Mouse (Mus musculus) cerebellum, adult 9-11 months (tissue): ENCODE measurements around the gene Mfsd7a.

Source experiments
- DNase-seq: peaks from one replicate; pipeline ENCODE4 v3.0.0; 2022

Mfsd7a gene

DNA sequence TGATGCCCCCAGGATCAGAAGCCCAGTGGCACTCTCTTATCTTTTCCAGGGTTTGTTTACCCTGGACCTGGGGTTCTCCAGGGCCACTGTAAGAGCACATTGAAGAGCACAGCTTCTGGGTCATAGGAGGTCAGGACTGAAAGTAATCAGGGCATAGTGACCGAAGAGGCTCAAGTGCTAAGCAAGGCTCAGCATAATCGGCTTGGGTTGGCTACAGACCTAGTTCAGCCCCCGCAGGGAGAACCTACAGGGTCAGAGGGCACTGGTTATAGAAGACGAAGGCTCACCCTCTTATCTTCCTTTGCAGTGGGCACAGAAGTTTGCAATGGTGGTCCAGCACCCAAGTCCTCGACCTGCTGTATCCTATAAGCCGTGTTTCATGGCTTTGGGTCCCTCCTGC is 17.5 kb downstream of the Mfsd7a start:
- DNase-seq, result no peak

DNA sequence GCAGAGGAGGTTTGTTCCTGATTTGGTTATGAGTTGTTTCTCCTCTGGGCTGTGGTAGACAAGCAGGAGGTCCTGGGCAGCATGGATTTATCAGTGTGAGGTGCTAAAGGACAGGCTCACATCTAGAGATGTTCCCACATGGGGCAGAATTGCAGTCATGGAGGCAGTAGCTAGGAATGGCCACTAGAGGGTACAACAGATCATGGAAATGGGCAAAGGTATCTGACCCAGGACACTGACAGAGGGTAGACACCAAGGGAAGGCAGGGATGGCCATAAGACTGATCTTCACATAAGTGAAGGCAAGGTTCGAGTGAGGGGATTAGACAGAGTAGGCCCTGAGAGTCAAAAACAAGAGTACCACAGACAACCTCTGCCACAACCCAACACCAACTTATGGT is 21.5 kb downstream of the Mfsd7a start:
- peak; percentile 57 for DNase-seq

DNA sequence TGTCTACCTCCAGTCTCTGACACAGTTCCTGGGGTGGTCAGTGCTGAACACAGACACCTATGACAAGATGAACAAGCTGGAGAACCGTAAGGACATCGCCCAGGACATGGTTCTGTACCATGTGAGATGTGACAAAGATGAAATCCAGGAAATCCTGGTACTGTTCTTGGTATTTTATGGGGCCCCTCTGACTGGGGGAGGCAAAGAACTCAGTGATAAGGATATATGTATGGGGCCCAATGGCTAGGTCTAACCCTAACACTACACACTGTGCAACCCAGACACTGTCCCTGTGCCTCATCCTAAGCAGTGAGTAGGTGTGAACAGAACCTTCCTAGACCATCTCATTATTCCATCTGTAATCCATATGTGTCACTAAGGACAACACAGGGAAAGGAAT is 25.3 kb downstream of the Mfsd7a start:
- DNase-seq, result no peak

DNA sequence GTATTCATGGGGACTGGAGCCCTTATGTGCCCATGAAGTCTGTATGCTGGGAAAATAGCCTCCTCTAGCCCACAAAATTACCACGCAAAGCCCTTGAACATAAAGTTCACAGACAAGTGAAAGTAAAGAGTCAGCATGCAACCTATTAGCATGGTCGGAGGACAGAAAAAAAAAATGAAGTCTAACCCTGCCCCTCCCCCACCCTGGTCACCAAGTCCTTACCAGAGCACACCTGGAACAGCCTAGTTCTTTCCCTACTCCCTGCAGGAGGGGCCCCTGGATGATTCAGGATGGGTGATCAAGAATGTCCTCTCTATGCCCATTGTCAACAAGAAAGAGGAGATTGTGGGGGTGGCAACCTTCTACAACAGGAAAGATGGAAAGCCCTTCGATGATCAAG is 25.9 kb downstream of the Mfsd7a start:
- no peak for DNase-seq

DNA sequence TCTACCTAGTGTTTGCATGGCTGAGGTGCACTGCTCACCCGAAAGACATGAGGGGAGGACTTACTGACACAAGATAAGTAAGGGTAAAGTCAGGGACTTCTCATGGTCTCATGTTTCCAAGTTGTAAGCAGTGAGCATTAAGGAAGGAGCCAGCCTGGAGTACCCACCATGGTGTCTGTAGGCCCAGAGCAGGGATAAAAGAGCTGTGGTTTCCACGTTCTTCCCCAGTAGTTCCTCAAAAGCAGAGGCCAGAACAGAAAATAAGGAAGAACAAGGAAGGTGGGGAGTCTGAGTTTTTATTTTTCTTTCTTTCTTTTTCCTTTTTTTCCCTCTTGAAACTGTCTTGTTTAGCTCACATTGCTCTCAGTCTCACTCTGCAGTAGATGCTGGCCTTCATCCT is 34.0 kb downstream of the Mfsd7a start:
- DNase-seq, result no peak

DNA sequence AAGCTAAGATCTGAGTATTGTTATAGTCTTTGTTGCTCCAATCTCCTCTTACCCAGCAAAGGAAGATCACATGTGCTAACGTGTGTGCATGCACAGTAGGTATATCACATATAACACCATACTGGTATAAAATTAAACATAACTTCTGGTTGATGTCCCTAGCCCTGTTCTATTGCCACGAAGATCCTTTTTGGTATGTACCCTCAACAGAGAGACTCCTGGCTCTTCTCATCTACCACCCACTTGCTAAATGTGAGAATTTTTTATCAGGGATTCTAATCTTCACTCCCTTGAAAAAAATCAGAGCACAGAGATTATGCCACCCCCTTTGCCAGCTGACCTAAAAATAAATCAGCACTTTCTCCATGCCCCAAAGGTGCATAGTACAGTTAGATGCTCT is 41.7 kb downstream of the Mfsd7a start:
- DNase-seq, result no peak

DNA sequence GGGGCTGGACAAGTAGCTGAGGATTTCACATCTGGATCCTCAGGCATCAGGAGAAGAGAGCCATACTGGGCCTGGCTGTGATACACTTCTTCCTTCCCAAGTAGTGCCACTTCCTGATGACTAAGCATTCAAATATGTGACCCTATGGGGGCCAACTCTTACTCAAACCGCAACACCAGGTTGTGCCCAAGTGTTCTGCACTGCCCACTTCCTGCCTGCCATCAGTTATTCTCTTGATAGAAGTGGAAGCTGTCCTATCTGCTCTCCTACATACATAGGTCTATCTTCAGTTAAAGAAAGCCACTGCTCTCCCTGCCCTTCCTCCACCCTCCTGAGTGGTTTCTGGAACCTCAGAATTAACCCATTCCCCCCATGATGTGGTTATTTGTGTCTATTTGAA is 43.2 kb downstream of the Mfsd7a start:
- no peak for DNase-seq

DNA sequence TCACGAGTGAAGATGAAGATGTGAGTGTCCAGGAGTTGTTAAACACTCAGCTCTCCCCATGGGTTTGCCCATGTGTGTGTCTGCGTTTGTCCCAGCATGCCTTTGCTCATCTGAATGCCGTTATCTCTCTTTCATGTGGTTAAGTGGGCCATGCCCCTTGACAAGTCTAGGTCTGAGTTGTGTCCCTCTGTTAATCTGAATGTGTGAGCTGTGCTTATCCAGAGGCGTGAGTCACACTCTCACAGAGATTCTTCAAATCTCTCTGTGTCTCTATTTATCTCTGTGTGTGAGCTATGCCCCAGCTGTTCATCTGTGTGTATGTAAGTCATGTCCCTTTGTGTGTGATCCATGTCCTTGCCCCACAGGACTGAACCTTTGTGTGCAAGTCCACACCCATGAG is 45.2 kb downstream of the Mfsd7a start:
- DNase-seq, result no peak
